Mouse (Mus musculus): ENCODE measurements around the gene Cpt1a. TPM values are rescaled to one million over a fixed set of nuclear protein-coding genes. Genes with fewer than 3 reads are reported as not detected.

Cpt1a gene
- polyA plus RNA-seq, 1 experiment from 2014 or later, result 19.3 TPM

DNA sequence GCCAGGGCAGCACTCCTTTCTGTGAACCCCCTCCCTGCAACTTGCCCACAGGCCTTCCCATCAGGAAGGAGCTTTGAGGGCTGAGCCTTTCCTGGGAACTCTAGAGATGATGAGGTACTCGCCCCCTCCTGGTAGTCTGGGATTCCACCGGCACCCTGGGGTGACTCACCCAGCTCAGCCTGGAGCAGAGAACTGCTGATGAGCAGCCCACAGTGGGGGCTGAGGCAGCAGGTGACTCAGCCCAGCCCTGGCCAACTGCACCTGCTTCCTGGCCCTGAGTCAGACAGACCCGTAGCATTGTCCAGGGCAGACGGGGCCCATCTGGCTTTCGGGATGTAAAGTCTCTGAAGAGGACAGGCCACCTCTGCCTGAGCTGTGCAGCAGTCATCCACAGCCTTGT is 97.1 kb downstream of the Cpt1a start:
- Histone ChIP-seq H3K27ac (replicated peaks) (no peak overlapping the region; the same call in 1 of the 2 replicates), H3K4me2 (no peak overlapping the region), H3K4me1 (replicated peaks) (peaks cover 10% of the 10 kb centered on the region), H3K9ac (no peak overlapping the region), H3K9me3 (no peaks in the 10 kb centered on the region), H3K4me3 (no peak overlapping the region), H3K36me3 (no peaks in the 10 kb centered on the region), H3K27me3 (peaks cover 19% of the 10 kb centered on the region)
- 0 out of 2 replicates have a peak, but pooled peaks have one; percentile 41 for ATAC-seq (ENCODE audit: low read depth)
- 55% methylated on average over 5 of the region's 5 CpGs for WGBS

DNA sequence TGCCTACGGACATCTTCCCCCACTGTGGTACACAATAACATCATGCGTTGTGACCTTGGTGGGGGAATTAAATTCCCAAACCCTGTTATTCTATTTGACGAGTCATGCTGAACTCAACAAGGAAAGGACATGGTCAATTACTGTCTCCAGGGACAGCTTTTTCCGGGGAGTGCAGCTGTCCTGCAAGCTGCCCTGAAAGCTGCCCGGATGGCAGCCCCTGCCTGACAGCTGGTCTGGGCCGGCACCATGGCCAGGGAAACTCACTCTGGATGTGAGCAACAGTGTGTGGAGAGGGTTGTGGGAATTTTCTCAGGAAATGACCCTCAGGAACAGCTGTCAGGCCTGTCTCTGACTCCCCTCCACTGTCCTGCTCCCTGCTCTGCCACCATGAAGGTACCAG is 100.4 kb downstream of the Cpt1a start:
- H3K9me3 ChIP-seq, result no peaks in the 10 kb centered on the region
- H3K9ac ChIP-seq, result no peak overlapping the region
- no peak overlapping the region for H3K4me2 ChIP-seq
- H3K4me1 ChIP-seq (replicated peaks), result peaks cover 5% of the 10 kb centered on the region; the same call in 1 of the 2 replicates
- ATAC-seq (ENCODE audit: low read depth), result 0 out of 2 replicates have a peak, but pooled peaks have one; percentile 11
- no peak overlapping the region for H3K4me3 ChIP-seq
- no peak overlapping the region for H3K27ac ChIP-seq (replicated peaks)
- WGBS, result 23% methylated on average over 6 of the region's 6 CpGs
- H3K27me3 ChIP-seq, result no peaks in the 10 kb centered on the region
- H3K36me3 ChIP-seq, result no peaks in the 10 kb centered on the region

DNA sequence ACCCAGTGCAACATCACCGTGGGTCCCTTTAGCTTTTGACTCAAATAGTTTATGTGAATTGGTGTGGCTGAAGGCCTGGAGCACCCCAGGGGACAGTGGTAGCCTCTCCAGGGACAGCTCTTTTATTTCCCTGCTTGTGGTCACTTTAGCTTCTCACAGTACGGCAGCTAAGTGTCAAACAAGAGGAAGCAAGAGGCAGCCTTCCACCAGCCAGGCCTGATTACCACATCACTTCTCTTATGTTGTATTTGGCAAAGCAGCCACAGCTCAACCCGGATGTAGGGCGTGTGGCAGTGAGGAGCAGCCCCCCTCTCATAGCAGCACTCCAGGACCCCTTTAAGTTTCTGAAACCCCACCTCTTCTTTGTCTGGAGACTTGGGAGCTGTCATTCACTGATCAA is 100.8 kb downstream of the Cpt1a start:
- Histone ChIP-seq H3K36me3 (no peaks in the 10 kb centered on the region), H3K9ac (no peak overlapping the region), H3K9me3 (no peaks in the 10 kb centered on the region), H3K27me3 (no peaks in the 10 kb centered on the region), H3K4me3 (no peak overlapping the region), H3K4me2 (no peak overlapping the region), H3K4me1 (replicated peaks) (peaks cover 5% of the 10 kb centered on the region; the same call in 1 of the 2 replicates), H3K27ac (replicated peaks) (no peak overlapping the region)
- no peak for ATAC-seq (ENCODE audit: low read depth)
- 64% methylated on average over 4 of the region's 4 CpGs for WGBS

DNA sequence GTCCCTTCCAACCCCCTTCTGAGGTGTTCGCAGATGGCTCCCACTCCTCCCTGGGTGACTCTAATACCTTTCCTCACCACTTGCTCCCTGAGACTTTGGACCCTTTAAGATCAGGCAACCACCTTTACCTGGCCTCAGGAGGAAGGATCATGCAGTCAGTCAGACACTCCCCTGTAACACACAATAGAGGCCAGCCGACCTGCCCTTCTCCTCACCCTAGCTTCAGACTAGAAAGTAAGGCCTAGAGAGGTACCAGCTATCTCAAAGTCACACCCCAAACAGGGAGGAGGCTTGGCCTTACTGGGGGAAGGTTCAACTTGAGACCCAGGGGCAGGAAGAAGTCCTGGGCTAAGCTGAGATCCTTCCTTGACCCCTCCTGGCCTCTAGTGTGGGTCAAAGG is 102.1 kb downstream of the Cpt1a start:
- Histone ChIP-seq H3K27ac (replicated peaks) (no peak overlapping the region), H3K36me3 (no peaks in the 10 kb centered on the region), H3K4me3 (no peak overlapping the region), H3K9me3 (no peaks in the 10 kb centered on the region), H3K4me2 (no peak overlapping the region), H3K4me1 (replicated peaks) (peaks cover 11% of the 10 kb centered on the region; the same call in 1 of the 2 replicates), H3K9ac (no peak overlapping the region), H3K27me3 (no peaks in the 10 kb centered on the region)
- ATAC-seq (ENCODE audit: low read depth), result no peak
- WGBS, result 93% methylated on average over 2 of the region's 2 CpGs

DNA sequence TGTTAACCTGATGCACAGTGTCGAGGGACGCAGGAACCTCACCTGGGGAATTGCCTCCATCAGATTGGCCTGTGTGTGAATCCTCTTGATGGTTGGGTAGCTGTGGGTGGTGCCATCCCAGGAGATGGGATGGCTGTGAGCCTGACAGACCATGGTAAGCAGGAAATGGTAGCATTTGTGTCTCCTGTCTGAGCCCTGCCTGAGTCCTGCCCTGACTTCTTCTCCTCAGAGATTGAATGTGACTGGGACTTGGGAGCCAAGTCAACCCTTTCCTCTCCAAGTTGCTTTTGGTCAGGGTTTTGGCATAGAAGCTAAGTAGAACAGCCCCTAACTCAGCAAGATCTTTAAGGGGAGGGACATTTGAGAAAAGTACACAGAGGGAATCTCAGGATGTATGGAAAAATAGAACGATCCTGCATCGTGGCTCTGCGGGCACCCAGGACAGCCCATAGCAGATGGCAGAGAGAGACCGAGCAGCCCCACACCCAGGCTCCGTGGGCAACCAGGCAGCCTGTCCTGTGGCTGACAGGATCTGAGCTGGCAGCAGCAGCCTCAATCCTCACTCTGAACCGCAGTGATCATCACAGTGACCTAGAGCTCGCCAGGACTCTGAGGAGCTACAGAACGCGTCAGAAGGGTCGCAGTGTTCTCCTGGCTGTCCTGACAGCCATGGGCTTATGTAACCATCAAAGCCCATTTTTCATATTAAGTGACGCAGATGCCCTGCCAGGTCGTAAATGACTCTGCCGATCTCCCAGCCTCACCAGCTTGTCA is 106.1 kb downstream of the Cpt1a start:
- Histone ChIP-seq H3K4me3 (no peak overlapping the region), H3K9ac (no peak overlapping the region), H3K36me3 (no peaks in the 10 kb centered on the region), H3K9me3 (no peaks in the 10 kb centered on the region), H3K4me2 (no peak overlapping the region), H3K27ac (replicated peaks) (no peak overlapping the region), H3K27me3 (peaks cover 3% of the 10 kb centered on the region; the same call in 1 of the 2 replicates), H3K4me1 (replicated peaks) (peaks cover 13% of the 10 kb centered on the region; the same call in 1 of the 2 replicates)
- ATAC-seq (ENCODE audit: low read depth), result no peak
- 81% methylated on average over 15 of the region's 15 CpGs for WGBS

DNA sequence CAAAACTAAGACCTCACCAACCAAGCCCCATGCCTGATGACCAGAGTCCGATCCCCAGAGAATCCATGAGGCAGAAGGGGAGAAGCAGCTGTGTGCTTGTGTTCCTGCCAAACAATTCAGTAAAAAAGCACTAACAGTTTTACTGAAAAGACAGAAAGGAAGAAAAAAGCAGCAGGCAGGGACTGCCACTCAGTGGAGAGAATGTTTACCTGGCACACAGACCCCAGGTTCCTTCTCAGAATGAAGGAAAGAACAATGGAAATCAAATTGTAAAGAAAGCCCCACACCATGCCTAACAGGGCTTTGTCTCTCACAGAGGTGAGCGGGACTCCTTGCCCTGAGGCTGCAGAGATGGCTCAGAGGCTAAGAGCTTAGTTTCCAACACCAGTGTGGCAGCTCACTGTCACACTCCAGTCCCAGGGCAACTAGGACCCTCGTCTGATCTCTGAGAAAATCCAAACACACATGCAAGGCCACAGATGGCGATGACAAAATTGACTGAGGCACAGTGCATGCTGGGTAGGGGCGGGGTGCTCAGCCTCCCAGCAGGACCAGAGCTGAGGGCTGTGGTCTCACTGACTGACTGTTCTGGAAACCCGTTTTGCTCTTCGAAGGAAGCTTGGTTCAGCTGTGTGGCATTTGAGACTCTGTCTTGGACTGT is 107.2 kb downstream of the Cpt1a start:
- Histone ChIP-seq H3K9me3 (no peaks in the 10 kb centered on the region), H3K27me3 (peaks cover 3% of the 10 kb centered on the region; the same call in 1 of the 2 replicates), H3K27ac (replicated peaks) (peak overlapping the region; percentile 64; the same call in 1 of the 2 replicates), H3K4me1 (replicated peaks) (peaks cover 13% of the 10 kb centered on the region; the same call in 1 of the 2 replicates), H3K4me3 (no peak overlapping the region), H3K36me3 (no peaks in the 10 kb centered on the region), H3K9ac (0 out of 2 replicates have a peak overlapping the region, but pooled peaks have one; percentile 3), H3K4me2 (no peak overlapping the region)
- 0 out of 2 replicates have a peak, but pooled peaks have one; percentile 45 for ATAC-seq (ENCODE audit: low read depth)
- 47% methylated on average over 7 of the region's 7 CpGs for WGBS

DNA sequence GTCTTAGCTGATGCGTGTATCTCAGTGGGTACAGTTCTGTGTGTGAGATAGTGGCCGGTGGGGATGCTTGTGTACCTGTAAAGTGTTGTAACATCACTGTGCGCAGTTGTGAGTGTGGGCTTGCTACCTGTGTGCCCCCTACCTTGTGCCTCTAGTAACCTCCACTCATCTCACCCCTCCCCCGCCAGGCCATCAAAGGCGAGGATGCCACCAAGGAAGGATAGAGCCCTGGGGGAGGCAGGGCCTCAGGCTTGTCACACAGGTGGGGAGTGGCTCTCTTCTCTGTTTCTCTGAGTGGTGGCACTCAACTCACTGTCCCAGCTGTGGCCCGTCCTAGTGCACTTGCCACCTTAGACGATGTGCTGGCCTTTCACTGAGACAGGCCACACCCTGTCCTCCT is 108.9 kb downstream of the Cpt1a start:
- Histone ChIP-seq H3K9ac (no peak overlapping the region), H3K27me3 (peaks cover 3% of the 10 kb centered on the region; the same call in 1 of the 2 replicates), H3K9me3 (no peaks in the 10 kb centered on the region), H3K4me2 (no peak overlapping the region), H3K36me3 (no peaks in the 10 kb centered on the region), H3K4me1 (replicated peaks) (peaks cover 13% of the 10 kb centered on the region; the same call in 1 of the 2 replicates), H3K27ac (replicated peaks) (no peak overlapping the region), H3K4me3 (no peak overlapping the region)
- 68% methylated on average over 7 of the region's 7 CpGs for WGBS
- ATAC-seq (ENCODE audit: low read depth), result no peak

DNA sequence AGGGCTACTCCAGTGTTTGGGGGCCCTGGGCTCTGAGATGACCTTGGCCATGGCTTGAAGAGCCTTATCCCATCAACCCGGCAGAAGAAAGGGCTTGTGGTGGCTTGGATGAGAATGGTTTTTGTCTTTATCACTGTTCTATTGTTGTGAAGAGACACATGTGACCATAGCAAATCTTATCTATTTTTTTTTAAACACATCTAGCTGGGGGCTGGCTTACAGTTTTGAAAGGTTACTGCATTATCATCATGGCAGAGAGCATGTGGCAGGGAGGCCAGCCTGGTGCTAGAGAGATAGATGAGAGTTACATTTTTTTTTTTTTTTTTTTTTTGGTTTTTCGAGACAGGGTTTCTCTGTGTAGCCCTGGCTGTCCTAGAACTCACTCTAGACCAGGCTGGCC is 109.8 kb downstream of the Cpt1a start:
- 86% methylated on average over 2 of the region's 2 CpGs for WGBS
- no peak for ATAC-seq (ENCODE audit: low read depth)
- no peak overlapping the region for H3K27ac ChIP-seq (replicated peaks)
- peaks cover 3% of the 10 kb centered on the region; the same call in 1 of the 2 replicates for H3K27me3 ChIP-seq
- peaks cover 13% of the 10 kb centered on the region; the same call in 1 of the 2 replicates for H3K4me1 ChIP-seq (replicated peaks)
- H3K36me3 ChIP-seq, result no peaks in the 10 kb centered on the region
- no peak overlapping the region for H3K4me2 ChIP-seq
- no peak overlapping the region for H3K9ac ChIP-seq
- no peak overlapping the region for H3K4me3 ChIP-seq
- H3K9me3 ChIP-seq, result no peaks in the 10 kb centered on the region

DNA sequence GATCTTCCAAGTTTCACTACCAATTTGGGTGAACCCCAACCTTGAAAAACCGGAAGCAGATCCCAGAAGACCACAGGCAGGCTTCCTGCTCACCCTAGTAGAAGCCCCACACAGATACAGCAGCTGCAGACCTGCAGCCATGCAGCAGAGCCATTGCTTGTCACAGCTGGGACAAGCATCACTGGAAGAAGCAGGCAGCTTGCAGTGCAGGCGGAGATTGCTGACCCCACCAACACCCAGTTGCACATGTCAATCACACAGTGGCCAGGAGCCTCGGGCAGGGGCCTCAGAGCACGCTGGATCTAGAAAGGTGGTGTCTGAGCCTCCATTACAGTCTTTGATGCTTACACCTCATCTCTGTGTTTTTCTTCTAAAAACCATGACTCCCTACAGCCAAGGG is 112.0 kb downstream of the Cpt1a start:
- Histone ChIP-seq H3K4me3 (no peak overlapping the region), H3K27me3 (peaks cover 14% of the 10 kb centered on the region), H3K36me3 (no peaks in the 10 kb centered on the region), H3K4me2 (no peak overlapping the region), H3K4me1 (replicated peaks) (peaks cover 5% of the 10 kb centered on the region; the same call in 1 of the 2 replicates), H3K27ac (replicated peaks) (no peak overlapping the region), H3K9ac (no peak overlapping the region), H3K9me3 (no peaks in the 10 kb centered on the region)
- no peak for ATAC-seq (ENCODE audit: low read depth)
- 69% methylated on average over 4 of the region's 4 CpGs for WGBS

DNA sequence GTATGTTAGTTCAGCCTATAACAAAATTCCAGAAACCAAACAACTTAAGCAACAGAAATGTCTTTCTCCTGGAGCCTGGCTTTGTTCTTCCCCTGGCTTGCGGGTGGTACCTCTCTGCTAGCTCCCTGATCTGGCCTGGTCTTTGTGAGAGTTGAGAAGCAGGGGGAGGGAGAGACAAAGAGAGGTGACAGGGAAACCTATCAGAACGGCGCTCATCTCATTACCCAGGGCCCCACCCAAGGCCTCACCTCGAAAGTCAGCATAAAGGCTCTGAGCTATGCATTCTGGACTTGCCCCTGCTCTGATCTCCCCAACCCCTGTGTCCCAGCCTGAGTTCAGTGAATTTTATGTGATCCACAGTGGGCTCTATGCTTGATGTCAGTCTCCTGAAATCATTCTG is 112.5 kb downstream of the Cpt1a start:
- 43% methylated on average over 4 of the region's 4 CpGs for WGBS
- H3K9ac ChIP-seq, result no peak overlapping the region
- H3K4me3 ChIP-seq, result no peak overlapping the region
- no peaks in the 10 kb centered on the region for H3K4me1 ChIP-seq (replicated peaks)
- H3K9me3 ChIP-seq, result no peaks in the 10 kb centered on the region
- peaks cover 19% of the 10 kb centered on the region for H3K27me3 ChIP-seq
- H3K27ac ChIP-seq (replicated peaks), result no peak overlapping the region
- no peak for ATAC-seq (ENCODE audit: low read depth)
- H3K4me2 ChIP-seq, result no peak overlapping the region
- no peaks in the 10 kb centered on the region for H3K36me3 ChIP-seq
